Mouse (Mus musculus): Measurements from ENCODE around the gene Lgi4. TPM values are rescaled to one million over a fixed set of nuclear protein-coding genes. Genes with fewer than 3 reads are reported as not detected.

The Lgi4 gene
- total and polyA plus RNA-seq, 2 experiments: 0.09 to 0.18 TPM

- no peak for DNase-seq (ENCODE audit: extremely low read depth, low read depth, low spot score)
- no peaks in the 10 kb centered on the region for H3K27me3 ChIP-seq (ENCODE audit: control insufficient read depth, insufficient read depth, low read length)
- H3K27ac ChIP-seq (replicated peaks; ENCODE audit: insufficient read depth, low read depth, low read length): no peak overlapping the region
- 96% methylated on average over 11 of the region's 11 CpGs for WGBS
- peaks cover 6% of the 10 kb centered on the region; the same call in 1 of the 2 replicates for H3K4me1 ChIP-seq (ENCODE audit: control insufficient read depth, insufficient read depth, low read length)
- no peak overlapping the region for H3K4me3 ChIP-seq (ENCODE audit: insufficient read depth, low read depth, low read length)
- H3K79me2 ChIP-seq (ENCODE audit: control insufficient read depth, insufficient read depth, low read length): peaks cover 19% of the 10 kb centered on the region
- H3K9ac ChIP-seq (ENCODE audit: low read depth, low read length): no peak overlapping the region
- no peaks in the 10 kb centered on the region for H3K36me3 ChIP-seq (ENCODE audit: control insufficient read depth, insufficient read depth, low read length)
- TF ChIP-seq POLR2A (IDR thresholded peaks at IDR 0.05; ENCODE audit: extremely low read depth, insufficient read depth, low read length) (no peak), CTCF (IDR thresholded peaks at IDR 0.05; ENCODE audit: low read depth, low read length) (no peak)
Observed at GRCm38 (mm10) chr7:31117465-31117864, 58.3 kb downstream of the Lgi4 start.

DNA sequence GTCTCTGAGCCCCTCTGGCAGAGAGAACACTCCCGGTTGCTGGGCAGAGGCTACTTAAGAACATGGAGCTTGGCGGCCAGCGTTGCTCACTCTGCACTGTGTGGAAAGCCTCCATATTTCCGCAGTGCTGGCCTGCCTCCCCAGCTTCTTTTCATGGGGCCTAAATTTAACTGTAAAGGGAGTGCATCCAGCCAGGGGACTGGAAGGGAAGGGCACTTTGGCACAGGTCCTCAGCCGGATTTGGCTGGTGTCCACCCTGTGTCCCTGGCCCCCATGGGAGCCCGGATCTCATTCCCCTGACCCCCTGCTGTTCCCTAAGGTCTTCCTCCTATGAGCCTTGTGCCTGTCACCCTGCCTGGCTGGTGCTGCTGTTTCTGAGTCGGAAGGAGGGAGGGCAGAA lies 59.3 kb downstream of the Lgi4 start:
- 89% methylated on average over 7 of the region's 7 CpGs for WGBS
- no peak overlapping the region for H3K9ac ChIP-seq (ENCODE audit: low read depth, low read length)
- no peak overlapping the region for H3K27ac ChIP-seq (replicated peaks; ENCODE audit: insufficient read depth, low read depth, low read length)
- no peaks in the 10 kb centered on the region for H3K27me3 ChIP-seq (ENCODE audit: control insufficient read depth, insufficient read depth, low read length)
- no peaks in the 10 kb centered on the region for H3K4me1 ChIP-seq (ENCODE audit: control insufficient read depth, insufficient read depth, low read length)
- H3K79me2 ChIP-seq (ENCODE audit: control insufficient read depth, insufficient read depth, low read length): peaks cover 12% of the 10 kb centered on the region
- no peak overlapping the region for H3K4me3 ChIP-seq (ENCODE audit: insufficient read depth, low read depth, low read length)
- TF ChIP-seq CTCF (IDR thresholded peaks at IDR 0.05; ENCODE audit: low read depth, low read length) (no peak), POLR2A (IDR thresholded peaks at IDR 0.05; ENCODE audit: extremely low read depth, insufficient read depth, low read length) (no peak)
- DNase-seq (ENCODE audit: extremely low read depth, low read depth, low spot score): no peak
- H3K36me3 ChIP-seq (ENCODE audit: control insufficient read depth, insufficient read depth, low read length): no peaks in the 10 kb centered on the region

GRCm38 (mm10) chr7:31119556-31119955 lies 60.4 kb downstream of the Lgi4 start:
- no peak overlapping the region for H3K9ac ChIP-seq (ENCODE audit: low read depth, low read length)
- H3K27ac ChIP-seq (replicated peaks; ENCODE audit: insufficient read depth, low read depth, low read length): no peak overlapping the region
- H3K4me1 ChIP-seq (ENCODE audit: control insufficient read depth, insufficient read depth, low read length): no peaks in the 10 kb centered on the region
- H3K79me2 ChIP-seq (ENCODE audit: control insufficient read depth, insufficient read depth, low read length): peaks cover 2% of the 10 kb centered on the region; the same call in 1 of the 2 replicates
- 97% methylated on average over 5 of the region's 5 CpGs for WGBS
- no peaks in the 10 kb centered on the region for H3K36me3 ChIP-seq (ENCODE audit: control insufficient read depth, insufficient read depth, low read length)
- TF ChIP-seq POLR2A (IDR thresholded peaks at IDR 0.05; ENCODE audit: extremely low read depth, insufficient read depth, low read length) (no peak), CTCF (IDR thresholded peaks at IDR 0.05; ENCODE audit: low read depth, low read length) (no peak)
- DNase-seq (ENCODE audit: extremely low read depth, low read depth, low spot score): no peak
- H3K27me3 ChIP-seq (ENCODE audit: control insufficient read depth, insufficient read depth, low read length): no peaks in the 10 kb centered on the region
- H3K4me3 ChIP-seq (ENCODE audit: insufficient read depth, low read depth, low read length): no peak overlapping the region

Other genes starting within 250 kb of the Lgi4 start
- gene Ffar2, start 235.6 kb upstream of the Lgi4 start, total RNA-seq (2014; rRNA removed): 0.09 and 0.13 TPM in 2 replicates
- gene Ffar2, start 235.6 kb upstream of the Lgi4 start, polyA plus RNA-seq (2012; rRNA removed): 0.04 TPM in 1 of 2 replicates, not detected in the other
- gene Ffar3, start 203.2 kb upstream of the Lgi4 start, total RNA-seq (2014; rRNA removed): not detected in 2 replicates
- gene Ffar3, start 203.2 kb upstream of the Lgi4 start, polyA plus RNA-seq (2012; rRNA removed): not detected in 2 replicates
- gene Ffar1, start 197.8 kb upstream of the Lgi4 start, total RNA-seq (2014; rRNA removed): not detected in 2 replicates
- 0.05 and 0.21 TPM in 2 replicates for gene Ffar1, start 197.8 kb upstream of the Lgi4 start, polyA plus RNA-seq (2012; rRNA removed)
- gene Cd22, start 179.0 kb upstream of the Lgi4 start, total RNA-seq (2014; rRNA removed): 0.74 and 1.8 TPM in 2 replicates
- 1.4 and 3.7 TPM in 2 replicates for gene Cd22, start 179.0 kb upstream of the Lgi4 start, polyA plus RNA-seq (2012; rRNA removed)
- gene Mag, start 144.5 kb upstream of the Lgi4 start, total RNA-seq (2014; rRNA removed): 0.07 and 0.09 TPM in 2 replicates
- 0.20 and 0.37 TPM in 2 replicates for gene Mag, start 144.5 kb upstream of the Lgi4 start, polyA plus RNA-seq (2012; rRNA removed)
- 445 and 548 TPM in 2 replicates for gene Hamp2, start 134.7 kb upstream of the Lgi4 start, total RNA-seq (2014; rRNA removed)
- 6,798 and 9,385 TPM in 2 replicates for gene Hamp2, start 134.7 kb upstream of the Lgi4 start, polyA plus RNA-seq (2012; rRNA removed)
- 1,191 and 3,227 TPM in 2 replicates for gene Hamp, start 115.3 kb upstream of the Lgi4 start, total RNA-seq (2014; rRNA removed)
- 8,217 and 12,671 TPM in 2 replicates for gene Hamp, start 115.3 kb upstream of the Lgi4 start, polyA plus RNA-seq (2012; rRNA removed)
- 40.5 and 55.1 TPM in 2 replicates for gene Usf2, start 102.5 kb upstream of the Lgi4 start, total RNA-seq (2014; rRNA removed)
- 160 and 161 TPM in 2 replicates for gene Usf2, start 102.5 kb upstream of the Lgi4 start, polyA plus RNA-seq (2012; rRNA removed)
- 75.7 and 86.7 TPM in 2 replicates for gene Lsr, start 85.9 kb upstream of the Lgi4 start, total RNA-seq (2014; rRNA removed)
- gene Lsr, start 85.9 kb upstream of the Lgi4 start, polyA plus RNA-seq (2012; rRNA removed): 289 and 362 TPM in 2 replicates
- 2.4 and 3.0 TPM in 2 replicates for gene Fam187b, start 85.6 kb upstream of the Lgi4 start, total RNA-seq (2014; rRNA removed)
- gene Fam187b, start 85.6 kb upstream of the Lgi4 start, polyA plus RNA-seq (2012; rRNA removed): 3.7 and 3.9 TPM in 2 replicates
- gene Fxyd5, start 16.9 kb upstream of the Lgi4 start, total RNA-seq (2014; rRNA removed): 3.6 and 3.8 TPM in 2 replicates
- gene Fxyd5, start 16.9 kb upstream of the Lgi4 start, polyA plus RNA-seq (2012; rRNA removed): 5.4 and 7.8 TPM in 2 replicates
- gene Fxyd7, start 7.9 kb upstream of the Lgi4 start, total RNA-seq (2014; rRNA removed): 0.47 TPM in 1 of 2 replicates, not detected in the other
- gene Fxyd7, start 7.9 kb upstream of the Lgi4 start, polyA plus RNA-seq (2012; rRNA removed): 0.40 and 0.92 TPM in 2 replicates
- 127 and 154 TPM in 2 replicates for gene Fxyd1, start 2.1 kb upstream of the Lgi4 start, total RNA-seq (2014; rRNA removed)
- gene Fxyd1, start 2.1 kb upstream of the Lgi4 start, polyA plus RNA-seq (2012; rRNA removed): 1,507 and 1,555 TPM in 2 replicates
- 0.27 and 0.46 TPM in 2 replicates for gene Fxyd3, start 17.4 kb downstream of the Lgi4 start, total RNA-seq (2014; rRNA removed)
- 0.50 and 0.83 TPM in 2 replicates for gene Fxyd3, start 17.4 kb downstream of the Lgi4 start, polyA plus RNA-seq (2012; rRNA removed)
- gene Hpn, start 55.9 kb downstream of the Lgi4 start, total RNA-seq (2014; rRNA removed): 282 and 327 TPM in 2 replicates
- 883 and 920 TPM in 2 replicates for gene Hpn, start 55.9 kb downstream of the Lgi4 start, polyA plus RNA-seq (2012; rRNA removed)
- gene Scn1b, start 67.7 kb downstream of the Lgi4 start, total RNA-seq (2014; rRNA removed): 2.4 and 3.5 TPM in 2 replicates
- 4.4 and 7.1 TPM in 2 replicates for gene Scn1b, start 67.7 kb downstream of the Lgi4 start, polyA plus RNA-seq (2012; rRNA removed)
- gene Gramd1a, start 96.6 kb downstream of the Lgi4 start, total RNA-seq (2014; rRNA removed): 5.1 and 6.6 TPM in 2 replicates
- 17.0 and 33.0 TPM in 2 replicates for gene Gramd1a, start 96.6 kb downstream of the Lgi4 start, polyA plus RNA-seq (2012; rRNA removed)
- gene Scgb2b2, start 231.2 kb downstream of the Lgi4 start, total RNA-seq (2014; rRNA removed): not detected in 2 replicates
- not detected in 2 replicates for gene Scgb2b2, start 231.2 kb downstream of the Lgi4 start, polyA plus RNA-seq (2012; rRNA removed)
- not detected in 2 replicates for gene Scgb1b2, start 232.5 kb downstream of the Lgi4 start, total RNA-seq (2014; rRNA removed)
- not detected in 2 replicates for gene Scgb1b2, start 232.5 kb downstream of the Lgi4 start, polyA plus RNA-seq (2012; rRNA removed)